Mouse (Mus musculus) neural tube, embryonic 14.5 days (tissue): ENCODE results near the gene St6galnac1. TPM values are rescaled to one million over a fixed set of nuclear protein-coding genes. Genes with fewer than 3 reads are reported as not detected.
A peak's percentile ranks its signal among the peaks of the same experiment; 100 is the strongest.

Source experiments
- ATAC-seq: fragments of 200-750 bp; cut with Nextera tagmentation; 2 replicates; pipeline ENCODE4 v1.8.0; 2017; ENCODE audit warnings: low read depth, mild to moderate bottlenecking, moderate TSS enrichment, moderate library complexity
- H3K27ac ChIP-seq: fragments of 300-500 bp; sonication (generic); 2 replicates; pipeline ENCODE4 v1.5.1; 2014; ENCODE audit warnings: low read depth, mild to moderate bottlenecking, control low read depth, low read length, moderate library complexity, mixed read lengths
- H3K27me3 ChIP-seq: fragments of 300-500 bp; sonication (generic); 2 replicates; pipeline ENCODE4 v1.6.1; 2014; ENCODE audit warnings: low read length; ENCODE audit not compliant: control insufficient read depth, insufficient read depth
- H3K36me3 ChIP-seq: fragments of 300-500 bp; sonication (generic); 2 replicates; pipeline ENCODE4 v1.6.1; 2014; ENCODE audit warnings: low read length, mixed read lengths; ENCODE audit not compliant: control insufficient read depth, insufficient read depth
- H3K4me1 ChIP-seq: fragments of 300-500 bp; sonication (generic); 2 replicates; pipeline ENCODE4 v1.6.1; 2014; ENCODE audit warnings: low read length; ENCODE audit not compliant: control insufficient read depth, insufficient read depth
- H3K4me2 ChIP-seq: fragments of 300-500 bp; sonication (generic); 2 replicates; pipeline ENCODE4 v1.6.1; 2014; ENCODE audit warnings: mild to moderate bottlenecking, low read depth, low read length, control low read depth
- H3K4me3 ChIP-seq: fragments of 300-500 bp; sonication (generic); 2 replicates; pipeline ENCODE4 v1.5.1; 2014; ENCODE audit warnings: low read depth, low read length, control low read depth, mixed read lengths
- H3K9ac ChIP-seq: fragments of 300-500 bp; sonication (generic); replicated peaks from 2 replicates; pipeline ENCODE4 v1.6.1; 2014; ENCODE audit warnings: low read depth, mild to moderate bottlenecking, control low read depth, low read length, mixed read lengths
- H3K9me3 ChIP-seq: fragments of 300-500 bp; sonication (generic); 2 replicates; pipeline ENCODE4 v1.6.1; 2016; ENCODE audit warnings: low read length; ENCODE audit not compliant: control insufficient read depth
- WGBS: fragments of 180-500 bp; shearing (Covaris S2); extraction: QIAGEN DNeasy Blood & Tissue Kit; methylation state at CpG from one replicate; pipeline ENCODE4 v1.1.7; 2014; 5-methylcytosine and 5-hydroxymethylcytosine counted together
- polyA plus RNA-seq: library from polyadenylated mRNA; unstranded; fragments of >200 nt; fragmentation: Nextera tagmentation; extraction: Ambion mirVana; gene quantifications from 2 replicates; pipeline ENCODE4 v1.2.1, GENCODE M21; 2014

Gene St6galnac1
- polyA plus RNA-seq, 1 experiment from 2014 or later = not detected

DNA sequence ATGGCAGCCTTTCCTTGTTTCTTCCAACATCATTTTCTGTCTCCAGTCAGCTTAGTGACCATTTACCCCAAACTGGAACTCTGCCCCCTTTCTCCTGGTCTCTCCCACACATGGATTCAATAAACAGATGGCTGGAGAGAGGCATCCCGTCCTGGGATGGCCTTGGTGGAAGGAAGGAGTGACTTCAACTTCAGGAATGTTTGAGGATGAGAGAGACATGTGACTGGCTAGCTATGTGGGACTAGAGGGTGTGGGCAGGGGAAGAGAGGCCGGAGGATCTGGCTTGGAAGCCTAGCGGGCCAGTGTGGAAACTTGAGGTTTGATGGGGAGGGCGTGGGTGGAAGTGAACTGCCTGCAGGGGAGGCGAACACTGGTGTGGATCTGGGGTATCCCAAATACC lies 41.5 kb upstream of the St6galnac1 start:
- H3K4me3 ChIP-seq = no peak overlapping the region
- H3K9me3 ChIP-seq = no peaks in the 10 kb centered on the region
- H3K27me3 ChIP-seq = no peaks in the 10 kb centered on the region
- no peak for ATAC-seq
- H3K36me3 ChIP-seq = no peaks in the 10 kb centered on the region
- H3K9ac ChIP-seq = no peak overlapping the region
- H3K4me1 ChIP-seq = peaks cover 33% of the 10 kb centered on the region
- H3K4me2 ChIP-seq = no peak overlapping the region
- 83% methylated on average over 5 of the region's 5 CpGs for WGBS
- no peak overlapping the region for H3K27ac ChIP-seq

- H3K27me3 ChIP-seq = no peaks in the 10 kb centered on the region
- no peak for ATAC-seq
- peak overlapping the region; percentile 28 for H3K9ac ChIP-seq
- H3K4me1 ChIP-seq = peaks cover 49% of the 10 kb centered on the region
- 18% methylated on average over 7 of the region's 7 CpGs for WGBS
- H3K4me3 ChIP-seq = no peak overlapping the region
- peak overlapping the region; percentile 94 for H3K27ac ChIP-seq
- H3K9me3 ChIP-seq = no peaks in the 10 kb centered on the region
- H3K4me2 ChIP-seq = no peak overlapping the region; the same call in 1 of the 2 replicates
- H3K36me3 ChIP-seq = no peaks in the 10 kb centered on the region
Measured at GRCm38 (mm10) chr11:116814884-116815415, 39.6 kb upstream of the St6galnac1 start.

GRCm38 (mm10) chr11:116814076-116814883 lies 39.0 kb upstream of the St6galnac1 start:
- peak overlapping the region; percentile 28; the same call in 1 of the 2 replicates for H3K9ac ChIP-seq

DNA sequence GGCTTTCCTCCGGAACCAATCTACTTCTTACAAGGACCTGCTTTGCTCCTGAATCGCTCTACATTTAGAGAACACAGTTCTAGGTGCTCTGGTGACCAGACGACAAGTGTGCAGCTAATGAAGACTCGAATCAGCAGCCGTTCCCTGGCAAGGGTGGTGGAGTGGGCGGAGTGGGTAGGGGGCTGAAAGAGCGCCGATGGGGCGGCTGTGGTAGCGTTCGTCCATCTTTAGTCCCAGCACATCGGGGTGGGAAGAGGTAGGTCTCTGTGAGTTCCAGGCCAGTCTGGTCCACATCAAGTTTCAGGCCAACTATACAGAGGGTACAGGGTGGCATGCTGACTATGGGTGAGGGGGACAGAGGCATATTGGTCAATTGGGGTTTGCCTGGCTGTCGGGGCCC lies 38.3 kb upstream of the St6galnac1 start:
- 0 out of 2 replicates have a peak overlapping the region, but pooled peaks have one; percentile 2 for H3K9ac ChIP-seq
- no peak overlapping the region for H3K4me2 ChIP-seq
- no peaks in the 10 kb centered on the region for H3K9me3 ChIP-seq
- H3K4me3 ChIP-seq = no peak overlapping the region
- 65% methylated on average over 13 of the region's 13 CpGs for WGBS
- peaks cover 51% of the 10 kb centered on the region for H3K4me1 ChIP-seq
- H3K27ac ChIP-seq = peak overlapping the region; percentile 94
- no peak for ATAC-seq
- no peaks in the 10 kb centered on the region for H3K36me3 ChIP-seq
- no peaks in the 10 kb centered on the region for H3K27me3 ChIP-seq

More at GRCm38 (mm10) chr11:116814076-116814883, 39.0 kb upstream of the St6galnac1 start:
- no peaks in the 10 kb centered on the region for H3K9me3 ChIP-seq
- 0 out of 2 replicates have a peak, but pooled peaks have one; percentile 10 for ATAC-seq
- no peaks in the 10 kb centered on the region for H3K36me3 ChIP-seq
- peaks cover 49% of the 10 kb centered on the region for H3K4me1 ChIP-seq
- no peaks in the 10 kb centered on the region for H3K27me3 ChIP-seq
- 2% methylated on average over 20 of the region's 20 CpGs for WGBS
- H3K4me3 ChIP-seq = no peak overlapping the region
- H3K4me2 ChIP-seq = no peak overlapping the region
- H3K27ac ChIP-seq = peak overlapping the region; percentile 94

DNA sequence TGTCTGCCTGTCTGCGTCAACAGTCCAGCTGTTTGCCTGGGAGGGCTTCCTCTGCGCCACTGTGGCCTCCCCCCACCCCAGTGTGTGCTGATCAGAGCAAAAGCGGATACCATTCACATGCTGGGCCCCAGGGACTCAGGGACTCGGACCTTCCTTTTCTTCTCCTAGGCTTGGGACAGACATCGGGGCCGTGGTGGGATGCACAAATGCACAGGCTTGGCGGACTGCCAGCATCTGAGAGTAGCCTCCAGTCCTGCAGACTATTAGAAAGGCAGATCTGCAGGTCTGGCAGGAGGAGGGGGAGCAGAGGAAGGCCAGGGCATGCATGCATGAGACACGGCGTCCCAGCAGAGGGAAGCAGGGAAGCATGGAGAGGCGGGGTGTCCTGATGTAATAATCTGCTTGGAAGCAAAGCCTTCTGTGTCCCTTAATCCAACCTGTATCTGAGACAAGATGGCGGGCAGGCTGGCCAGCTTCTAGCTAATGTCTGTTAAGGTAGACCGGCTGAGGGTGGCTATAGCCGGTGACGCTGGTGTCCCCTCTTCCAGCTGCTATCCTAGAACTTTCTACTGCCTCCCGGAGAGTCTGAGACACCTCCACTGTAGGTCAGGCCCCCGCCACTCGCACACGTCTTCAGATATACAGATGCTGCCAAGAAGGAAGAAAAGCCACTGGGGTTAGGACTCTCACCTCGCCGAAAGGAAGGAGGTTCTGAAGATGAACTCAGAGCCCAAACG lies 37.7 kb upstream of the St6galnac1 start:
- H3K4me2 ChIP-seq = no peak overlapping the region
- no peaks in the 10 kb centered on the region for H3K36me3 ChIP-seq
- peaks cover 51% of the 10 kb centered on the region for H3K4me1 ChIP-seq
- H3K9me3 ChIP-seq = no peaks in the 10 kb centered on the region
- no peaks in the 10 kb centered on the region for H3K27me3 ChIP-seq
- 0 out of 2 replicates have a peak overlapping the region, but pooled peaks have one; percentile 12 for H3K9ac ChIP-seq
- H3K4me3 ChIP-seq = no peak overlapping the region
- H3K27ac ChIP-seq = peak overlapping the region; percentile 94
- ATAC-seq = no peak; the same call in 1 of the 2 replicates
- WGBS = 40% methylated on average over 21 of the region's 21 CpGs

DNA sequence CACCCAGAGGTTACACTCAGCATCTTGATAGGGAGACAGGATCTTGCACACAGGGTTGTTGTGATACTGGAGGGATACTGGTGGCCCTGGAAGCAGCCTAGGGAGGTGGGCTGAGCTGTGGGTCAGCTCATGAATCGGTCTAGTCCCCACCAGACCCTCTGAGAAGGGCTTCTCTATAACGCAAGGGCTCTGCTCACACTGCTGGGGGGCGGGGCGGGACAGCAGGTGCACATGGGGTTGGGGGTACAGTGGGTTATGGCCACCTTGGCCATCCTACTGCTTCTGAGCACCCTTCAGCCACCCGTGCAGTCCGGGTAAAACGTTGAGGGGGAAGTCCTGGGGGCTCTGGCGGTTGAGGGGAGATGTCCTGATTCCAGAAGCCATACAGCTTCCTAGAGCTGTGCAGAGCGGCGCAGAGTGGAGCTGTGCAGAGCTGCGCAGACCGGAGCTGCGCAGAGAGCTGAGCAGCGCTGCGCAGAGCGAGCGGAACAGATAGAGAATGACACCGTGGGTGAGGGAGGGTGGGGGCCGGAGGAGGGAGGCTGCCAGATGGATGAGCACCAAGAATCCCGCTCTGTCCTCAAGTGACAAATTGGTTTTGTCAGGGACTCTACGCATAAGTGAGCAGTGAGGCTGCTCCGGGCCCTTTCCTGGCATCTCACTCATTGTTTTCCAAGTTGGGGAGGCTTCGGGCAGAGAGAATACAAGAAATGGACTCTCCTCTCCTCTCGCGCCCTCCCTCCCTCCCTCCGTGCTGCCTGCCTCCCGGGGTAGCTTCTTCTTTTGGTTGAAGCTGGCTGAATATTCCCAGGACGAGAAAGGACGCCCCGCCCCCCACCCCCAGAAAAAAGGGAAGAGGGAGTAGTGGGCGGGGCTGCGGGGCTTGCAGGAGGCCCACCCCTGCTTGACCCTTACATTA lies 35.9 kb upstream of the St6galnac1 start:
- peak; percentile 93 for ATAC-seq
- Histone ChIP-seq H3K9me3 (no peaks in the 10 kb centered on the region), H3K36me3 (no peaks in the 10 kb centered on the region), H3K9ac (peak overlapping the region; percentile 48), H3K27ac (peak overlapping the region; percentile 94), H3K4me1 (peaks cover 54% of the 10 kb centered on the region), H3K4me2 (peak overlapping the region; percentile 52), H3K27me3 (no peaks in the 10 kb centered on the region), H3K4me3 (peak overlapping the region; percentile 17)
- WGBS = 3% methylated on average over 32 of the region's 32 CpGs

- Histone ChIP-seq H3K4me1 (peaks cover 54% of the 10 kb centered on the region), H3K27me3 (no peaks in the 10 kb centered on the region), H3K36me3 (no peaks in the 10 kb centered on the region), H3K9me3 (no peaks in the 10 kb centered on the region), H3K4me3 (no peak overlapping the region), H3K27ac (peak overlapping the region; percentile 94), H3K4me2 (peak overlapping the region; percentile 52; the same call in 1 of the 2 replicates), H3K9ac (peak overlapping the region; percentile 48)
- ATAC-seq = no peak
- 43% methylated on average over 11 of the region's 11 CpGs for WGBS
Measured at GRCm38 (mm10) chr11:116810528-116810927, 35.2 kb upstream of the St6galnac1 start.

DNA sequence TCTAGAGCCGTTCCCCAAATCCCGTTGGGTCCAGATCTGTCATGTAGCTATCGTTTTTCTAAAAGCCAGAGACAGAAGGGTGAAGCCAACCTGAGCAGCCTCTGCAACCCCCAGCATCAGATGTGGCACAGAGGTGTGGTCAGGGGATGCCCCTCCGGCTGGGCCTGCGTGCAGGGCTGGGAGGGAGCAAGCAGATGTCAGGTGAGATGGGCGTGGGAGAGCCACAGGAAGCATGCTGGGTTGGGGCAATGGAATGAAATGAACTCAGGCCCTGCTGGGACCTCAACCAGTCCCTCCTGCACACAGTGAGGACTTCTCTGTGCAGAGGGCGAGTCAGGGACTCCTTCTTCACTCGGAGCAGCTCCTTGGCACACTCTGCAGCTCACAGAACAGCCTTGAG lies 34.2 kb upstream of the St6galnac1 start:
- Histone ChIP-seq H3K4me2 (no peak overlapping the region), H3K27me3 (no peaks in the 10 kb centered on the region), H3K9me3 (no peaks in the 10 kb centered on the region), H3K36me3 (no peaks in the 10 kb centered on the region), H3K27ac (no peak overlapping the region), H3K9ac (no peak overlapping the region), H3K4me1 (peaks cover 45% of the 10 kb centered on the region), H3K4me3 (no peak overlapping the region)
- ATAC-seq = no peak
- 79% methylated on average over 8 of the region's 8 CpGs for WGBS
